Mouse (Mus musculus): Measurements from ENCODE around the gene Ankrd37.
A peak's percentile ranks its signal among the peaks of the same experiment; 100 is the strongest.

DNA sequence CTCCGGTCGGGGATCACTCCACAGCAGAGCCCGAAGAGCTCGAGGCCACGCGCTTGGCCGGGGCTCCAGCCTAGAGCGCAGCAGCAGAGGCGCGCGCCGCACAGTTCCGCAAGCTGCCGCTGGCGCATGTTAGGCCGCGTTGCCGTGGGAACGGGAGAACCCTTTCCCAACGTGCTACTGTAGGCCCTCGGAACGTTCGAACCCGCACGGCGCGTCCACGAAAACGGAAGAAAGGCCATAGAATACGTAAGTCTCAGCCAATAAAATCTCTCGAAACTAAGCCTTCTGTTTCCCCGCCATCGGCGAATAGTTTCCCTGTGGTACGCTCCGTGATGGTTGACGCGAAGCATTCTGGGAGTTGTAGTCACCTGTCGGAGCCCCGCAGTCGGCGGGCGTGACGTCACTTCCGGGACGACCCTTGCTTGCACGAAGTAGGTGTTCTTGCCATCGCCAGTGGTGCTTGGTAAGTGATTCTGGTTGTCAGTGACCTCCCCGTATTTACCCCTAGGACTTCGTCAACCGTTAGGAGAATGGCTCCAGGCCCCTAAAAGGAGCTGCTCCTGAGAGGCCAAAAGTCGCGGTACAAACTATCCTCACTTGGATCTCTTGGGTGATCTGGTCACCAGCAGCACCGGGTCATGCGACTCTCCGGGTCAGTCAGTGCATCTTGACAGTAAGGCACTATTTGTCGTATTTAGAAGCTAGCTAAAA, 30.2 kb downstream of the Ankrd37 start, which contains the start of the genes 1700029J07Rik and Ufsp2:
- peak; percentile 66 for TF ChIP-seq CTCF (IDR thresholded peaks at IDR 0.05)
- TF ChIP-seq EP300 (IDR thresholded peaks at IDR 0.05), result no peak
